Mouse (Mus musculus) left cerebral cortex, adult 2 months (tissue): ENCODE measurements around the gene Bad. TPM values are rescaled to one million over a fixed set of nuclear protein-coding genes. Genes with fewer than 3 reads are reported as not detected.

ENCODE experiments used
- DNase-seq, 2 experiments: peaks; one replicate each; pipeline ENCODE4 v3.0.0; 2021 to 2022; ENCODE audit warnings: low spot score in 2 of 2, mixed read lengths in 1 of 2; ENCODE audit errors: extremely low spot score in 1 of 2
- H3K27ac ChIP-seq: fragments of 200-600 bp; 2 replicates; pipeline ENCODE4 v1.8.1; 2022
- H3K4me3 ChIP-seq: fragments of 200-600 bp; 2 replicates; pipeline ENCODE4 v1.8.1; 2022
- CTCF ChIP-seq: fragments of 200-600 bp; IDR thresholded peaks from 2 replicates; pipeline ENCODE4 v1.8.1; 2022; ENCODE audit warnings: antibody characterized with exemption, mild to moderate bottlenecking, moderate library complexity
- intact Hi-C: fragments of 180-260 bp; cut with DNase I; formaldehyde crosslinking; loops from one replicate; pipeline ENCODE4 v1.15.1; 2025
- total RNA-seq, 2 experiments: library from RNA; stranded (reverse); gene quantifications; 2 replicates each; pipeline ENCODE4 v1.2.3; 2021

The Bad gene
- total RNA-seq, 2 experiments from 2014 or later, result 34.8 to 36.2 TPM

- H3K27ac ChIP-seq, result peak overlapping the region; percentile 97; the same call in 1 of the 2 replicates
- DNase-seq, result no peak
- intact Hi-C loops, result loop anchor here (5.0 kb wide), 1 partner anchor 38 kb away; the partner anchor contains the start of gene Plcb3
- peak overlapping the region; percentile 92 for H3K4me3 ChIP-seq
- TF ChIP-seq CTCF, result no peak
These were observed 2.3 kb upstream of the Bad start for GRCm38 (mm10) chr19:6939106-6940002.

- H3K27ac ChIP-seq, result peak overlapping the region; percentile 97
- peak overlapping the region; percentile 92 for H3K4me3 ChIP-seq
- intact Hi-C loops, result loop anchor here (5.0 kb wide), 1 partner anchor 37 kb away; the partner anchor contains the start of gene Plcb3
- TF ChIP-seq CTCF, result no peak
- DNase-seq, result no peak
These were observed 987 bp upstream of the Bad start for GRCm38 (mm10) chr19:6940396-6941351.

DNA sequence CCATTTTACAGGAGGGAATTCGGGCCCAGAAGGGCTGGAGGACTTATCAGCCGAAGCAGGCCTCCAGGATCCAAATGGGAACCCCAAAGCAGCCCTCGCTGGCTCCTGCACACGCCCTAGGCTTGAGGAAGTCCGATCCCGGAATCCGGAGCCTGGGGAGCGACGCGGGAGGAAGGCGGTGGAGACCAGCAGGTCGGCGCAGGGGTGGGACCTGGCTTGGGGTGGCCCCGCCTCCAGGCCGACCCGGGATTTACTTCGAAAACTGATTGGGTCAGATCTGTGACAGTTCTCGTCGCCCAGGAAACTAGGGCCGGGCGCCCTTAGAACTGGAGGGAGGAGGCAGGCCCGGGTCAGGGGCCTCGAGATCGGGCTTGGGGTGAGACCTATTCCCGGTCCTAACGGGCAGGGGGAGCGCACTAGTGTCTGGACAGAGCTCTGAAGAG lies 609 bp downstream of the Bad start, which contains the start of gene Gpr137:
TSS of gene Gpr137 (minus strand) at position 232 of the 443 bp plus-strand sequence.
- intact Hi-C loops, result loop anchor here (1.0 to 5.0 kb wide), 2 partner anchors 8 to 35 kb away; partner anchors contain the start of gene Plcb3
- TF ChIP-seq CTCF, result no peak
- peak within 1 kb of the TSS; percentile 92 for H3K4me3 ChIP-seq
- peak within 1 kb of the TSS; percentile 97 for H3K27ac ChIP-seq
- peak; percentile 92 for DNase-seq

GRCm38 (mm10) chr19:6942764-6943163 lies 1.1 kb downstream of the Bad start:
- H3K4me3 ChIP-seq, result peak overlapping the region; percentile 92
- DNase-seq, result no peak
- peak overlapping the region; percentile 97 for H3K27ac ChIP-seq
- intact Hi-C loops, result loop anchor here (1.0 to 5.0 kb wide), 2 partner anchors 8 to 35 kb away; partner anchors contain the start of gene Plcb3
- TF ChIP-seq CTCF, result no peak

- Histone ChIP-seq H3K27ac (no peak overlapping the region), H3K4me3 (no peak overlapping the region)
- TF ChIP-seq CTCF, result no peak
- no peak for DNase-seq
- intact Hi-C loops, result loop anchor here (5.0 kb wide), 1 partner anchor 34 kb away; the partner anchor contains the start of gene Plcb3
These were observed 2.0 kb downstream of the Bad start for GRCm38 (mm10) chr19:6943709-6944108.

DNA sequence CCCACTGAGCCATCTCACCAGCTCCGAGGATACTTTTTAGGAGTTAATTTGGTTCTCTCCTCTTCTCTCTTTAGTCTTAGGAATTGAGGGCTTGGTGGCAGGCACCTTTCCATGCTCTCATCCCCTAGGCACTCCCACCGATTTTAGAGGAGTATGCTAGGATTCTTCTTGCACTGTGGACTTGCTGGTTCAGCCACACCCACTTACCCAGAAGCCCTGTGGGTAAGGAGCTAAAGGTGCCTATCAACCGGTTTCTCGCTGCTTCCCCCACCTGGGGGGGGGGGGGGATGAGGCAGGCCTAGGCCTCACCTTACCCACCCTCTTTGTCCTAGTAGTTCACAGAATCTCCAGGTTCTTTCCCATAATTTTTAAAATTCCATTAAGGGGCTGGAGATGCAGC lies 6.1 kb downstream of the Bad start:
- DNase-seq, result no peak
- intact Hi-C loops, result loop anchor here (5.0 kb wide), 1 partner anchor 700 kb away; no protein-coding TSS in a partner anchor
- no peak for TF ChIP-seq CTCF

DNA sequence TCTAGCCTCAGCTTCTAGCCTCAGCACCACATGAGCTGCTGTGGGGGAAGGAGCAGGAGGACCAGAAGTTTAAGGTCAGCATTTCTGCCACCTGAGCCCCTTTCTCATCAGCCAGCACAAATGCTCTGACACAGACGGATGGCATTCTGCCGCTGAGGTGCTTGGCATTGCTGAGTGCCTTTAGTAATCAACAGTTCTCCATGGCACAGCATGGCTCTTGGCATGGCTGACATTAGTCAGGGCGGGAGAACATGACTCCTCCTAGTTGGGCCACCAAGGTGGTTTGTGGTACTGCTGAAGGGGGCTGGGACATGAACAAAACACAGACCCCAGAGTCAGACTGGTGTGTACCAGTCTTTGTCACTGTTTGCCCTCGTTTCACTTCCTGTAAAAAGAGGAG lies 6.5 kb downstream of the Bad start:
- Histone ChIP-seq H3K27ac (no peak overlapping the region), H3K4me3 (no peak overlapping the region)
- intact Hi-C loops, result loop anchor here (5.0 kb wide), 1 partner anchor 701 kb away; no protein-coding TSS in a partner anchor
- TF ChIP-seq CTCF, result no peak
- no peak for DNase-seq

More for the DNA sequence above, 6.1 kb downstream of the Bad start:
- Histone ChIP-seq H3K27ac (no peak overlapping the region), H3K4me3 (no peak overlapping the region)

DNA sequence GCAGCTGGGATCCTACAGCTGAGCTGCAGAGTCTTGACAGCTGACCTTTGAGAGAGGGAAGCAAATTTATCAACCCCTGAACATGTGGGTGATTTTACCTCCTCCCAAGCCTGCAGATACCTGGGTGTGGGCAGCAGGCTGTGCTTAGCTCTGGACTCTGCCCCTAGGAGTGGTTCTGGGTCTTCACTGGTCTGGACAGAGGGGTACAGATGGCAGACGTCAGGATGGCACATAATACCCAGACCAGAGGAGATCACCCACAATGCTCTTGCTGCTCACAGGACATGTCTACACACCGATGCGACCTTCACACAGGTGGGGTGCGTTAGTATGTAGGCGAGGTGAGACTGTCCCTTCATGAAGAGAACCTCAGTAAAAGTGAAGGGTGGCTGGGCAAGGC lies 7.9 kb downstream of the Bad start:
- Histone ChIP-seq H3K4me3 (no peak overlapping the region), H3K27ac (no peak overlapping the region)
- DNase-seq, result no peak
- TF ChIP-seq CTCF, result no peak
- intact Hi-C loops, result loop anchor here (5.0 kb wide), 1 partner anchor 702 kb away; no protein-coding TSS in a partner anchor

DNA sequence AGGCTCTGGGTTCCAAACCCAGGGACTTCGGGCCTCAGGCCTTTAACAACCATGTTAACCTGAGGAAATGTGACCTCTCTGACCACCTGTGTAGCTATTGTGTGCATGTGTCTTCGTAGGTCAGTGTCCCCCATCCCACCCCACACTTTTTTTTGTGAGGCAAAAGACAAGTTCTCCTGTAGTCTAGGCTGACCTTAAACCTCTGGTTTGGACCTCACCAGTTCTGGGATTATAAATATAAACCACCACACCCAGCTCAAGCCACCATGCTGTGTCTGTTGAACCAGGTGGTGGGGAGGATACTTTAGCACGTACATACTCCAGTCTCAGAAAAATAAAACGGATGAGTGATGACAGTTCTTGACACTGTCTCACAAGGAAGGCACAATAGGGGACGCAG lies 8.3 kb downstream of the Bad start:
- intact Hi-C loops, result loop anchor here (1.0 to 5.0 kb wide), 2 partner anchors 8 to 703 kb away; partner anchors contain the start of gene Gpr137
- DNase-seq, result no peak
- Histone ChIP-seq H3K4me3 (peak overlapping the region; percentile 62), H3K27ac (no peak overlapping the region; the same call in 1 of the 2 replicates)
- no peak for TF ChIP-seq CTCF

GRCm38 (mm10) chr19:6950613-6951153 lies 9.0 kb downstream of the Bad start:
- H3K4me3 ChIP-seq, result peak overlapping the region; percentile 62
- DNase-seq, result peak in 1 of 2 experiments; percentile 56
- intact Hi-C loops, result loop anchor here (1.0 kb wide), 1 partner anchor 8 kb away; the partner anchor contains the start of gene Gpr137

More at GRCm38 (mm10) chr19:6950613-6951153, 9.0 kb downstream of the Bad start:
- TF ChIP-seq CTCF, result no peak
- peak overlapping the region; percentile 96 for H3K27ac ChIP-seq
